Mouse (Mus musculus): ENCODE measurements around the gene Esr2. TPM values are rescaled to one million over a fixed set of nuclear protein-coding genes. Genes with fewer than 3 reads are reported as not detected.
A peak's percentile ranks its signal among the peaks of the same experiment; 100 is the strongest.

Esr2 gene
- polyA plus RNA-seq, 1 experiment from 2014 or later, result 0.51 TPM

DNA sequence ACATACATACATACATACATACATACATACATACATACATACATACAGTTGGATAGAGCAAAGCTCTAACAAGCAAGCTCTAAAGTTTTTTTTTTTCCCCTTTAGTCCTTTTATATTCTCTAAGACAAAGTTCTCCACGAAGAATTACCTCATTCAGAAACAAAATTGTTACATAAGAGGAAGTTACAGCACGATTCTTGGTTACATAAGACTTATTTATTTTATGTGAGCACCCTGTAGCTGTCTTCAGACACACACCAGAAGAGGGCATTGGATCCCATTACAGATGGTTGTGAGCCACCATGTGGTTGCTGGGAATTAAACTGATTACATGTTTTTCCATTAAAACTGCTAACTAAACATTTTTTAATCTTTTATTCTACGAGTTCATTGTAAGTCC, 17.5 kb upstream of the Esr2 start:
- no peak overlapping the region for H3K9ac ChIP-seq (replicated peaks; ENCODE audit: low read length)
- H3K36me3 ChIP-seq (ENCODE audit: insufficient read depth, low read length), result no peaks in the 10 kb centered on the region
- no peak overlapping the region for H3K27ac ChIP-seq (ENCODE audit: low read length)
- no peaks in the 10 kb centered on the region for H3K27me3 ChIP-seq (ENCODE audit: insufficient read depth, low read length)
- H3K4me2 ChIP-seq (replicated peaks; ENCODE audit: low read depth, low read length), result no peak overlapping the region
- H3K4me3 ChIP-seq (ENCODE audit: low read length), result no peak overlapping the region
- peaks cover 8% of the 10 kb centered on the region; the same call in 1 of the 2 replicates for H3K4me1 ChIP-seq (ENCODE audit: insufficient read depth, low read length)
- no peak for ATAC-seq (ENCODE audit: low FRiP score, low TSS enrichment)
- 71% methylated on average over 3 of the region's 3 CpGs for WGBS
- no peaks in the 10 kb centered on the region for H3K9me3 ChIP-seq (ENCODE audit: low read length)

DNA sequence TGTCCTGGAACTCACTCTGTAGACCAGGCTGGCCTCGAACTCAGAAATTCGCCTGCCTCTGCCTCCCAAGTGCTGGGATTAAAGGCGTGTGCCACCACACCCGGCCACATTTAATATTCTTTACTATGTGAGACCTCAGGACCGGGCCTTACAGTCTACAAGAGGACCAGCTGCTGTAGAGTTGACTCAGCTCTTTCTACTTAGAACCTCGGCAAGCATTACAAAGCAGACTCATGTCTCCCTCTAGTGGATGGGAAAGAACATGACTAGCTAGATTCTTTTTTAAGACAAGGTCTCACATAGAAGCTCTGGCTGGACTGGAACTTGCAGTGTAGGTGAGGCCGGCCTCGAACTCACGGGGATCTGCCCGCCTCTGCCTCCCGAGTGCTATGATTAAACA, 13.9 kb upstream of the Esr2 start:
- peaks cover 2% of the 10 kb centered on the region; the same call in 1 of the 2 replicates for H3K4me1 ChIP-seq (ENCODE audit: insufficient read depth, low read length)
- no peaks in the 10 kb centered on the region for H3K27me3 ChIP-seq (ENCODE audit: insufficient read depth, low read length)
- ATAC-seq (ENCODE audit: low FRiP score, low TSS enrichment), result peak; percentile 55; the same call in 1 of the 2 replicates
- WGBS, result 41% methylated on average over 11 of the region's 11 CpGs
- no peak overlapping the region for H3K27ac ChIP-seq (ENCODE audit: low read length)
- H3K4me3 ChIP-seq (ENCODE audit: low read length), result no peak overlapping the region
- H3K9me3 ChIP-seq (ENCODE audit: low read length), result no peaks in the 10 kb centered on the region
- no peak overlapping the region for H3K9ac ChIP-seq (replicated peaks; ENCODE audit: low read length)
- no peak overlapping the region for H3K4me2 ChIP-seq (replicated peaks; ENCODE audit: low read depth, low read length)
- H3K36me3 ChIP-seq (ENCODE audit: insufficient read depth, low read length), result no peaks in the 10 kb centered on the region

DNA sequence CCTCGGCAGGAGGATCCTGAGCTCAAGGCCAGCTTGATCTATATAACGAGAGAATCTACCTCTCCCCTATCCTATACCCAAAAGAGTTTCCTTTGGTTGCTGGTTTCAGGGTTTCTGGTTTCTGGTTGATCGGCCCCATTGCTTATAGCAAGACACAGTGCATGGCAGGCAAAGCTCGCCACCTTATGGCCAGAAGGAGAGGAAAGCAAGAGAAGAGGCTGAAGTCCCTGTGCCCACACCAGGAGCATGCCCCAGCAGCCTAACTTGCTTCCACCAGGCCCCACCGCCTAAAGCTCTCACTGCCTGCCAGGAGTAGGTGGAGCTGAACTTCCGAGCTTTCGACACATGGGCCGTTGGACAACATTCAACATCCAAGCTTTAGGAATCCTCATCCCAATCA, 10.8 kb upstream of the Esr2 start:
- 36% methylated on average over 8 of the region's 8 CpGs for WGBS
- H3K9me3 ChIP-seq (ENCODE audit: low read length), result no peaks in the 10 kb centered on the region
- no peaks in the 10 kb centered on the region for H3K4me1 ChIP-seq (ENCODE audit: insufficient read depth, low read length)
- no peak overlapping the region for H3K4me3 ChIP-seq (ENCODE audit: low read length)
- H3K27me3 ChIP-seq (ENCODE audit: insufficient read depth, low read length), result no peaks in the 10 kb centered on the region
- no peak overlapping the region for H3K27ac ChIP-seq (ENCODE audit: low read length)
- H3K36me3 ChIP-seq (ENCODE audit: insufficient read depth, low read length), result no peaks in the 10 kb centered on the region
- ATAC-seq (ENCODE audit: low FRiP score, low TSS enrichment), result peak; percentile 76; the same call in 1 of the 2 replicates
- no peak overlapping the region for H3K4me2 ChIP-seq (replicated peaks; ENCODE audit: low read depth, low read length)
- H3K9ac ChIP-seq (replicated peaks; ENCODE audit: low read length), result no peak overlapping the region

DNA sequence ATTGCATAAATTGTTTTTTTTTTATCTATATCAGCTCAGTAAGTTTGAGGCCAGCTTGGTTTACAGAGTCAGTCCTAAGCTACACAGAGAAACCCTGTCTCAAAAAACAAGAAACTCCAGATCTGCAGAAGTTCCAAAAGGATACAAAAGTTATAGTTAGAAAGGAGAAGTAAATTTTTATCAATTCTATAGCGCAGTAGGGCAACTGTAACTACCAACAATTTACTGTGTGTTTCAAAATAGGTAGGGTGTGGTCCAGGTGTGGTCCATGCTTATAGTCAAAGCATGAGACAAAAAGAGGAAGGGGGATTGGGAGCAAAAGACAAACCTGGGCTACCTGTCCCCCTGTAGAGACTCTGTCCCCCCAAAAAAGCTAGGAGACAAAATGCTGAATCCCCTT, 9.4 kb upstream of the Esr2 start:
- H3K4me3 ChIP-seq (ENCODE audit: low read length), result no peak overlapping the region
- H3K27me3 ChIP-seq (ENCODE audit: insufficient read depth, low read length), result no peaks in the 10 kb centered on the region
- no peak for ATAC-seq (ENCODE audit: low FRiP score, low TSS enrichment)
- no peaks in the 10 kb centered on the region for H3K4me1 ChIP-seq (ENCODE audit: insufficient read depth, low read length)
- WGBS, result 94% methylated on average over 1 of the region's 1 CpGs
- no peaks in the 10 kb centered on the region for H3K36me3 ChIP-seq (ENCODE audit: insufficient read depth, low read length)
- H3K9ac ChIP-seq (replicated peaks; ENCODE audit: low read length), result no peak overlapping the region
- no peak overlapping the region for H3K27ac ChIP-seq (ENCODE audit: low read length)
- H3K4me2 ChIP-seq (replicated peaks; ENCODE audit: low read depth, low read length), result no peak overlapping the region
- no peaks in the 10 kb centered on the region for H3K9me3 ChIP-seq (ENCODE audit: low read length)

DNA sequence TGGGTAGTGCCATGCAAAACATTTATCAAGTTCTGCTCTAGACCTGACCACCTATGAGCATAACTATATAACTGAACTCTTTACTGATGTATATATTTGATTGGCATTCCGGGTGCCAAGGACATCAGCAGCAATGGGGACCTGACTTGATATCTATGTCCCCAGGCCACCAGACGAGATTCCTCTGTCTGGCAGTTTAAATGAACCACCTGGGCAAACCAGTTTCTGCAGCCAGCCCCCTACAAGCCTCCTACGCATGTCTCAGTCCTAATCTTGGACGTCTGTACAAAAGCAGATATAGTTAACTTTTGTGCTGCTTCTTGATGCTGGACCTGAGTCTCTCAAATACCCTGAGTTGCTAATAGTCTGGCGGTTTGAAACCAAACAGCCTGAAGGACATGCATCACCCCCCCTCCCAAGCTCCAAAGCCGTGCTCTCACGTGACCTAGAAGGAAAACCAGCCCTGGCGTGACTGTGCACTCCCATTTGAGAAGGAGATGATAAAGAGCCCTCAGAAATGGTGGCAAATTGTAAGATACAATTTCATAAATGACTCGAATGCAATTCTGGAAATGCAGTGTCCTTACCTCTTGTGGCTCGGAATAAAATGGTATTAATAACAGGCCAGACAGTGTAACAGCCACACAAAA, 8.2 kb upstream of the Esr2 start:
- 39% methylated on average over 10 of the region's 10 CpGs for WGBS
- H3K4me3 ChIP-seq (ENCODE audit: low read length), result no peak overlapping the region
- H3K9ac ChIP-seq (replicated peaks; ENCODE audit: low read length), result no peak overlapping the region
- H3K4me1 ChIP-seq (ENCODE audit: insufficient read depth, low read length), result no peaks in the 10 kb centered on the region
- ATAC-seq (ENCODE audit: low FRiP score, low TSS enrichment), result no peak
- H3K36me3 ChIP-seq (ENCODE audit: insufficient read depth, low read length), result no peaks in the 10 kb centered on the region
- H3K9me3 ChIP-seq (ENCODE audit: low read length), result no peaks in the 10 kb centered on the region
- H3K27ac ChIP-seq (ENCODE audit: low read length), result no peak overlapping the region
- no peaks in the 10 kb centered on the region for H3K27me3 ChIP-seq (ENCODE audit: insufficient read depth, low read length)
- no peak overlapping the region for H3K4me2 ChIP-seq (replicated peaks; ENCODE audit: low read depth, low read length)

DNA sequence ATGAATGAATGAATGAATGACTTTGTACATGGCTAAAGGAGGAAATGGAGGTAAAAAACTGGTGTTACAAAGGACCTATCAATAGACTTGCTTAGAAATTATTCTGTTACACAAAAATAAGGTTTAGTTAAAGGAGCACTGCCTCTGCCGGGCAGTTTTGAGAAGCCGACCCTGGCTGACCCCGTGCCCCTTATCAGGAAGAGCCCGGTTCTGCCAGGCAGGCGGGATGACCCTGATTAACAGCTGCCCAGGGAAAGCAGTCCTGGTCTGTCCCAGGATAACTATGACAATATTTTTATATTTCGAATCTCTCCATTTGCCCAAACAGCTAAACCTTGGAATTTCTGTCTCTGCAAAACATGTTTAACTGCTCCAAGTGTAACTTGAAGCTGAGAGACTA, 7.2 kb upstream of the Esr2 start:
- no peaks in the 10 kb centered on the region for H3K9me3 ChIP-seq (ENCODE audit: low read length)
- H3K9ac ChIP-seq (replicated peaks; ENCODE audit: low read length), result no peak overlapping the region
- H3K27me3 ChIP-seq (ENCODE audit: insufficient read depth, low read length), result no peaks in the 10 kb centered on the region
- H3K27ac ChIP-seq (ENCODE audit: low read length), result no peak overlapping the region
- ATAC-seq (ENCODE audit: low FRiP score, low TSS enrichment), result no peak
- H3K4me2 ChIP-seq (replicated peaks; ENCODE audit: low read depth, low read length), result no peak overlapping the region
- H3K4me3 ChIP-seq (ENCODE audit: low read length), result no peak overlapping the region
- WGBS, result 48% methylated on average over 6 of the region's 6 CpGs
- H3K36me3 ChIP-seq (ENCODE audit: insufficient read depth, low read length), result no peaks in the 10 kb centered on the region
- no peaks in the 10 kb centered on the region for H3K4me1 ChIP-seq (ENCODE audit: insufficient read depth, low read length)

DNA sequence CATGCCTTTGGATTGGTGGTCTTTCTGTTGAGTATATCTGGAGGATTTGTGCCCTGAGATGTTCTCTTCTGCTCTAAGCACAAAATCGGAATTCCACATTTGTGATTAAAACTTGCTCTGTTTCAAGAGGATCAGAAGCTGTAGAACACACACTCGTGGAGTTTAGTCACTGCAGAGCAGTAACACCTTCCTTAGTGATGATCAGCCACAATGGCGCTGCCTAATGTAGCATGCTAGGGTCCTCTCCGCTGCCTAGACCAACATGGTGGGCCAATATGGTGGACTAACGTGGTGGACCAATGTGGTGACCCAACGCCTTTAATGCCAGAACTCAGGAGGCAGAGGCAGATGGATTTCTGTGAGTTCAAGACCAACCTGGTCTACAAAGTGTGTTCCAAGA, 5.8 kb upstream of the Esr2 start:
- no peak overlapping the region for H3K27ac ChIP-seq (ENCODE audit: low read length)
- H3K4me2 ChIP-seq (replicated peaks; ENCODE audit: low read depth, low read length), result no peak overlapping the region
- H3K9ac ChIP-seq (replicated peaks; ENCODE audit: low read length), result no peak overlapping the region
- WGBS, result 90% methylated on average over 6 of the region's 6 CpGs
- H3K4me3 ChIP-seq (ENCODE audit: low read length), result no peak overlapping the region
- H3K27me3 ChIP-seq (ENCODE audit: insufficient read depth, low read length), result no peaks in the 10 kb centered on the region
- no peak for ATAC-seq (ENCODE audit: low FRiP score, low TSS enrichment)
- H3K9me3 ChIP-seq (ENCODE audit: low read length), result no peaks in the 10 kb centered on the region
- H3K4me1 ChIP-seq (ENCODE audit: insufficient read depth, low read length), result no peaks in the 10 kb centered on the region
- H3K36me3 ChIP-seq (ENCODE audit: insufficient read depth, low read length), result no peaks in the 10 kb centered on the region

DNA sequence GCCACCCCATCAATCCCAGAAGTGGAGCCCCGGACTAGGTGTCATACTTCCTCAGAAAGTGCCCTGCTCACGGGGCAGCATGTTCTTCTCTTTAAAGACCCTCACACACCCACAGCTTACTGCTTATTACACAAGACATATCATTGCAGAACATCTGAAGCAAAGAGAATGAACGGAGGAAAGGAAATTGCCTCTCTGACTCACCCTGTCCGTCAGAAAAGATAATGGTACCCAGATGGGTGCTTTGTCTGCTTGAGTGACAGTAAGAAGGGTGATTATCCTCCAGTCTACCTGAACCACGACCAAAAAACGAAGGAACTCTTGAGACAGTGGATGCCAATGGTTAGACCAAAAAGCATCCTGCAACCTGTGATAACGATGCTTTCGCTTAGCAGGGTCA, 4.4 kb upstream of the Esr2 start:
- Histone ChIP-seq H3K27me3 (ENCODE audit: insufficient read depth, low read length) (no peaks in the 10 kb centered on the region), H3K27ac (ENCODE audit: low read length) (no peak overlapping the region), H3K36me3 (ENCODE audit: insufficient read depth, low read length) (no peaks in the 10 kb centered on the region), H3K4me2 (replicated peaks; ENCODE audit: low read depth, low read length) (no peak overlapping the region), H3K9ac (replicated peaks; ENCODE audit: low read length) (no peak overlapping the region), H3K9me3 (ENCODE audit: low read length) (no peaks in the 10 kb centered on the region), H3K4me3 (ENCODE audit: low read length) (no peak overlapping the region), H3K4me1 (ENCODE audit: insufficient read depth, low read length) (peaks cover 3% of the 10 kb centered on the region)
- no peak for ATAC-seq (ENCODE audit: low FRiP score, low TSS enrichment)
- 68% methylated on average over 8 of the region's 8 CpGs for WGBS

DNA sequence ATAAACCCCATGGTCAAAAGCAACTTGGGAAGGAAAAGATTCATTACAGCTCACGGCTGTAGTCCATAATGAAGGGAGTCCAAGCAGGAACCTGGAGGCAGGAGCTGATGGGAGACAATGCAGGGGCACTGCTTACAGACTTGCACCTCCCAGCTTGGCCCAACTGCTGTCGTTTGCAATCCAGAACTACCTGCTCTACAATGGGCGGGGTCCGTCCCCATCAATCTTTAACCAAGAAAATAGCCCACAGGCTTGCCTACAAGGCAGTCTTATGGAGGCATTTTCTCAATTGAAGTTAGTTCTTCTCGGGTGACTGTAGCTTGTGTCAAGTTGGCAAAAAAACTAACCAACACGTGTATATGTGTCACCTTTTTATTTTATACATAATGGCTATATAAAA, 3.4 kb upstream of the Esr2 start:
- Histone ChIP-seq H3K36me3 (ENCODE audit: insufficient read depth, low read length) (no peaks in the 10 kb centered on the region), H3K9ac (replicated peaks; ENCODE audit: low read length) (no peak overlapping the region), H3K4me2 (replicated peaks; ENCODE audit: low read depth, low read length) (no peak overlapping the region), H3K9me3 (ENCODE audit: low read length) (no peaks in the 10 kb centered on the region), H3K27ac (ENCODE audit: low read length) (no peak overlapping the region), H3K4me1 (ENCODE audit: insufficient read depth, low read length) (peaks cover 3% of the 10 kb centered on the region), H3K27me3 (ENCODE audit: insufficient read depth, low read length) (no peaks in the 10 kb centered on the region), H3K4me3 (ENCODE audit: low read length) (no peak overlapping the region)
- no peak for ATAC-seq (ENCODE audit: low FRiP score, low TSS enrichment)
- 66% methylated on average over 6 of the region's 6 CpGs for WGBS

DNA sequence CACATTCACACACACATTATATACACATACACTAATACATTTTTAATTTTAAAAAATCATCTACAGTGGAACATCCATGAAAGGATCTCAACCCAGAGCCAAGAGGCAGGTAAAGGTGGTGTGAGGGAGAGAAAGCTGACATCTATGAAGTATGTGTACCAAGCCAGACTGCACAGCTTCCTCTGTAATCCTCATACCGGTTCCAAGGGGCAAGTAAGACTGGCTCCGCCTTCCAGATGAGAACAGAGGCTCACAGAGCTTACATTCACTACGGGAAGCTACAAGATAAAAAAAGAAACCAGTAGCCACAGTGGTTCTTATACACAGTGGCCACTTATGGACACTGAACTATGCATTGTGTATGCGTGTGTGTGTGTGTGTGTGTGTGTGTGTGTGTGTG, 2.5 kb upstream of the Esr2 start:
- Histone ChIP-seq H3K9me3 (ENCODE audit: low read length) (no peaks in the 10 kb centered on the region), H3K9ac (replicated peaks; ENCODE audit: low read length) (no peak overlapping the region), H3K4me3 (ENCODE audit: low read length) (no peak overlapping the region), H3K4me1 (ENCODE audit: insufficient read depth, low read length) (peaks cover 3% of the 10 kb centered on the region), H3K36me3 (ENCODE audit: insufficient read depth, low read length) (no peaks in the 10 kb centered on the region), H3K27me3 (ENCODE audit: insufficient read depth, low read length) (no peaks in the 10 kb centered on the region), H3K4me2 (replicated peaks; ENCODE audit: low read depth, low read length) (no peak overlapping the region), H3K27ac (ENCODE audit: low read length) (no peak overlapping the region)
- no peak for ATAC-seq (ENCODE audit: low FRiP score, low TSS enrichment)
- WGBS, result 60% methylated on average over 4 of the region's 4 CpGs
